Mouse (Mus musculus) testis, adult 2 months (tissue): Measurements from ENCODE around the gene Pnmal2.

Source experiments
- CTCF ChIP-seq: fragments of 200-500 bp; IDR thresholded peaks from 2 replicates; pipeline ENCODE4 v1.5.1; 2012; ENCODE audit warnings: low read depth, mild to moderate bottlenecking, inconsistent platforms, low read length, moderate library complexity; ENCODE audit not compliant: control insufficient read depth, insufficient read depth, insufficient replicate concordance
- POLR2A ChIP-seq: fragments of 200-500 bp; IDR thresholded peaks from 2 replicates; pipeline ENCODE4 v1.6.1; 2012; ENCODE audit warnings: low read depth, mild to moderate bottlenecking, inconsistent platforms, low read length, moderate library complexity; ENCODE audit not compliant: control insufficient read depth

GRCm38 (mm10) chr7:16919395-16920149, 24.9 kb upstream of the Pnmal2 start:
- TF ChIP-seq CTCF (no peak), POLR2A (no peak)
